Mouse (Mus musculus) brain, embryonic 14.5 days (tissue): Measurements from ENCODE around the gene Btn2a2.

ENCODE experiments used
- CTCF ChIP-seq: fragments of 200-500 bp; IDR thresholded peaks from 2 replicates; pipeline ENCODE4 v1.5.1; 2012; ENCODE audit warnings: inconsistent platforms, mild to moderate bottlenecking, moderate library complexity, borderline replicate concordance; ENCODE audit not compliant: insufficient read depth, insufficient read length; ENCODE audit errors: extremely low read depth
- POLR2A ChIP-seq: fragments of 200-500 bp; IDR thresholded peaks from 2 replicates; pipeline ENCODE4 v1.6.1; 2012; ENCODE audit warnings: mild to moderate bottlenecking, inconsistent platforms, borderline replicate concordance; ENCODE audit not compliant: poor library complexity, insufficient read depth, insufficient read length, severe bottlenecking; ENCODE audit errors: extremely low read depth

GRCm38 (mm10) chr13:23532262-23533075 lies 43.8 kb upstream of the Btn2a2 start:
- TF ChIP-seq CTCF, result no peak
- no peak for TF ChIP-seq POLR2A
